Mouse (Mus musculus) neural tube, embryonic 10.5 days (tissue): ENCODE results near the gene Trim16.

Experiments used
- DNase-seq: peaks from one replicate; pipeline ENCODE4 v3.0.0-alpha.2; 2017; ENCODE audit warnings: low spot score; ENCODE audit errors: extremely low spot score

Gene Trim16

DNA sequence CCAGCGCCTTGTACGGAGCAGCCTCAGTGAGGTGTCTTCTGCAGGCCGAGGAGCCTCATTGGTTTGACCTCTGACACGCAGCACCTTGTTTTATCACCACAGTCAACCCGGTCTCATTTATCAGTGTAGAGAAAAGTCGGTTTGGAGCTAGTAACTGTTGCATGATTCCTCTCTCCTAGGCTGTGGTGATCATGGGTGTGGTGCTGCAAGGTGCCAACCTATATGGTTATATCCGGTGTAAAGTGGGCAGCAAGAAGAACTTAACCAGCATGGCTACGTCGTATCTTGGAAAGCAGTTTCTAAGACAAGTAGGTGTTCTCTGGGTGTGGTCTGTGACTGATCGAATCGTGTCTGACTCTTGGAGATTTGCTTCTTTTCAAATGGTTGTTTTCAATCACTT, 71.7 kb downstream of the Trim16 start:
- DNase-seq: no peak
